In the genomic region with DNA sequence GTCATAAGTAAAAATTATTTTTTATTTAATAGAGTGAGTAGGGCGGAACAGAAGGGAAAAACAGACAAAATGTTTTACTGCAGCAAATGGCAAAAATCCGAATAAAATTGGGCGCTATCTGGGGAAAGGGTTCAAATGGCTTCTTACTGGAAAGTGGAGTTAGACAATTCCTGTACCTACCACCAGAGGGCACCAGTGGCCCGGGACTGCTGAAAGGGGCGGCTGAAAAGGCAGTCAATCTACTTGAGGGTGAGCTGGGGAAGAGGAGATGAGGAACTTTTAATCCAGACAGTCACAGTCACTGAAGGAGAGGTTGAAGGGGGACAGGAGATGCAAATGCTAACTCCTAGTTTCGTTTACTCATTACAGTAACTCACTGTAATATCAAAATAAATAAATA, we compare ENCODE assay signal across 10 mouse cellular contexts. TPM values are rescaled to one million over a fixed set of nuclear protein-coding genes. Genes with fewer than 3 reads are reported as not detected.
A peak's percentile ranks its signal among the peaks of the same experiment; 100 is the strongest.
DNase-seq lines count a peak whose midpoint lies in the region; ATAC-seq and TF ChIP-seq lines count a peak whose summit lies in the region.
"Had no signal": no experiment of that assay in that cellular context is flagged by ENCODE, and none has a peak within 500 bp of the region (broad histone marks: within the 10 kb centered on the region; RNA-seq: fewer than 3 reads in every experiment).

No protein-coding gene starts in this region.

- CTCF ChIA-PET in Patski (lab: Charles Lee), result interaction anchor here (0.8 to 2.8 kb wide), 7 partner anchors 10 to 1315 kb away, joined by 3 to 10 read pairs (median 5); no protein-coding TSS in a partner anchor

- no peaks in the 10 kb centered on the region for H3K9me3 ChIP-seq in hindbrain, embryonic 14.5 days (ENCODE audit: control insufficient read depth, low read length)
- H3K9me3 ChIP-seq in hindbrain, embryonic 16.5 days (ENCODE audit: control insufficient read depth, low read length), result no peaks in the 10 kb centered on the region
- H3K9me3 ChIP-seq in heart, embryonic 10.5 days, result no peaks in the 10 kb centered on the region
- H3K9me3 ChIP-seq: embryonic facial prominence, embryonic 15.5 days; neural tube, embryonic 12.5 days had no signal

- 38% methylated on average over 6 of the region's 6 CpGs for WGBS in hindbrain, embryonic 14.5 days
- WGBS in hindbrain, embryonic 16.5 days, result 44% methylated on average over 6 of the region's 6 CpGs
- 37% methylated on average over 6 of the region's 6 CpGs for WGBS in heart, embryonic 10.5 days

- H3K4me3 ChIP-seq in hindbrain, embryonic 14.5 days (replicated peaks; ENCODE audit: low read length), result no peak overlapping the region
- H3K4me3 ChIP-seq in hindbrain, embryonic 16.5 days (ENCODE audit: low read length), result no peak overlapping the region
- no peak overlapping the region for H3K4me3 ChIP-seq in heart, embryonic 10.5 days
- H3K4me3 ChIP-seq: embryonic facial prominence, embryonic 15.5 days; neural tube, embryonic 12.5 days had no signal

- peak; percentile 81 for DNase-seq in hindbrain, embryonic 14.5 days (ENCODE audit: low spot score)
- no peak for DNase-seq in Patski (ENCODE audit: low read depth, low spot score)
- peak; percentile 68 to 85 for DNase-seq in cerebellum, postnatal 25 days
- peak; percentile 83 for DNase-seq in heart, embryonic 10.5 days (ENCODE audit: low spot score)
- DNase-seq in left cerebral cortex, postnatal 4 days, result peak; percentile 74
- DNase-seq in ovary, adult 18-20 months (ENCODE audit: low spot score), result peak; percentile 23
- peak; percentile 75 for DNase-seq in thymus, postnatal 0 days (ENCODE audit: low spot score)

- H3K27me3 ChIP-seq in hindbrain, embryonic 14.5 days (ENCODE audit: control insufficient read depth, insufficient read depth, low read length), result no peaks in the 10 kb centered on the region
- no peaks in the 10 kb centered on the region for H3K27me3 ChIP-seq in hindbrain, embryonic 16.5 days (replicated peaks; ENCODE audit: control insufficient read depth, insufficient read depth, low read length)
- no peaks in the 10 kb centered on the region for H3K27me3 ChIP-seq in Patski
- no peaks in the 10 kb centered on the region for H3K27me3 ChIP-seq in heart, embryonic 10.5 days (ENCODE audit: insufficient read depth, poor library complexity, severe bottlenecking)
- H3K27me3 ChIP-seq: embryonic facial prominence, embryonic 15.5 days; neural tube, embryonic 12.5 days had no signal

- peaks cover 7% of the 10 kb centered on the region for H3K4me1 ChIP-seq in hindbrain, embryonic 14.5 days (replicated peaks; ENCODE audit: control insufficient read depth, insufficient read depth, low read length)
- H3K4me1 ChIP-seq in hindbrain, embryonic 16.5 days (ENCODE audit: control insufficient read depth, insufficient read depth, low read depth, low read length), result peaks cover 5% of the 10 kb centered on the region; the same call in 1 of the 2 replicates
- 0 out of 2 replicates have a peak, but pooled peaks cover 3% of the 10 kb centered on the region for H3K4me1 ChIP-seq in heart, embryonic 10.5 days

- intact Hi-C loops in left cerebral cortex, postnatal 4 days (cut with DNase I), result loop anchor here (10.0 kb wide), 2 partner anchors 230 to 1310 kb away; a partner anchor contains a TSS

- H3K9ac ChIP-seq in hindbrain, embryonic 14.5 days, result no peak overlapping the region
- H3K9ac ChIP-seq in hindbrain, embryonic 16.5 days (ENCODE audit: low read depth, low read length), result no peak overlapping the region
- H3K9ac ChIP-seq: embryonic facial prominence, embryonic 15.5 days; neural tube, embryonic 12.5 days had no signal

- ATAC-seq in hindbrain, embryonic 14.5 days (ENCODE audit: low FRiP score), result no peak
- no peak for ATAC-seq in hindbrain, embryonic 16.5 days
- no peak for ATAC-seq in Patski

- peak; percentile 99 for TF ChIP-seq CTCF in Patski (IDR thresholded peaks at IDR 0.05)

- no peak overlapping the region for H3K27ac ChIP-seq in hindbrain, embryonic 14.5 days
- H3K27ac ChIP-seq in hindbrain, embryonic 16.5 days (ENCODE audit: low read depth, low read length), result no peak overlapping the region
- no peak overlapping the region for H3K27ac ChIP-seq in heart, embryonic 10.5 days
- H3K27ac ChIP-seq: embryonic facial prominence, embryonic 15.5 days; neural tube, embryonic 12.5 days had no signal

- POLR2A ChIA-PET in Patski (lab: Charles Lee), result no interaction called here

- H3K4me2 ChIP-seq in hindbrain, embryonic 14.5 days (replicated peaks), result no peak overlapping the region
- H3K4me2 ChIP-seq in hindbrain, embryonic 16.5 days (ENCODE audit: low read length), result no peak overlapping the region
- H3K4me2 ChIP-seq: embryonic facial prominence, embryonic 15.5 days; neural tube, embryonic 12.5 days had no signal

- H3K36me3 ChIP-seq in hindbrain, embryonic 14.5 days (replicated peaks; ENCODE audit: control insufficient read depth, insufficient read depth), result no peaks in the 10 kb centered on the region
- H3K36me3 ChIP-seq in hindbrain, embryonic 16.5 days (ENCODE audit: control insufficient read depth, insufficient read depth, low read length), result no peaks in the 10 kb centered on the region
- 0 out of 2 replicates have a peak, but pooled peaks cover 2% of the 10 kb centered on the region for H3K36me3 ChIP-seq in heart, embryonic 10.5 days
- H3K36me3 ChIP-seq: embryonic facial prominence, embryonic 15.5 days; neural tube, embryonic 12.5 days had no signal

- in situ Hi-C loops in Patski (cut with MboI; ENCODE audit: low pct_unique_long_range_greater_than_20kb), result loop anchor here (10.0 kb wide), 1 partner anchor 1900 kb away; a partner anchor contains a TSS

RNA-seq across cellular contexts. Expression of a gene that starts 4.6 kb away (rescaled TPM):
- polyA plus RNA-seq in hindbrain, embryonic 14.5 days (2014; fragmentation: Nextera tagmentation; extraction: Ambion mirVana), result 78.2 and 80.1 TPM in 2 replicates
- polyA plus RNA-seq in hindbrain, embryonic 16.5 days (2015; fragmentation: Nextera tagmentation; extraction: Ambion mirVana), result 80.2 and 89.2 TPM in 2 replicates
- 111 TPM for polyA plus RNA-seq in Patski (2021)
- 92.8 and 98.3 TPM in 2 replicates for polyA plus RNA-seq in heart, embryonic 10.5 days (2016; fragmentation: Nextera tagmentation; extraction: Ambion mirVana)
- total RNA-seq in left cerebral cortex, postnatal 4 days (2021), result 10 to 100 TPM; 44.9 to 51.5 TPM
- polyA plus RNA-seq in thymus, postnatal 0 days (2015; fragmentation: Nextera tagmentation; extraction: Ambion mirVana), result 79.3 and 87.2 TPM in 2 replicates
